Comparison of ENCODE assay signal across 8 mouse cellular contexts in the genomic region with DNA sequence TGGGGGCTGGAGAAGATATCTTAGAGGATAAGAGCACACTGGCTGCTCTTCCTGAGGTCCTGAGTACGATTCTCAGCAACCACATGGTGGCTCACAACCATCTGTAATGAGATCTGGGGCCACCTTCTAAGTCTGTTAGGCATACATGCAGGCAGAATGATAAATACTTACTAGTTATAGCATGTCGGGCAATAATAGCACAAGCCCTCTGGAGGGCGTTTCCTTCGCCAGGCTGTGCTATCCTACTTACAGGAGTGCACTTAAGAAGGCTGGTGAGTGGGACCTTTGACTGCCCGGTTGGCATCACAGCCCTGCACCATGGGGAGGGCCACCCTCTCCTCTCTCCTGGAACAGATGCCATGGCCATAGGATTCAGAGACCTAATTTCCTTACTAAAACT.
DNase-seq lines count a peak whose midpoint lies in the region; ATAC-seq lines count a peak whose summit lies in the region.

No protein-coding gene starts in this region.

- 2% methylated on average over 5 of the region's 5 CpGs for WGBS in neural tube, embryonic 13.5 days

- H3K4me2 ChIP-seq in neural tube, embryonic 13.5 days: peak overlapping the region; percentile 74

- peak overlapping the region; percentile 94 for H3K9ac ChIP-seq in neural tube, embryonic 13.5 days

- H3K27me3 ChIP-seq in neural tube, embryonic 13.5 days: no peaks in the 10 kb centered on the region

- H3K9me3 ChIP-seq in neural tube, embryonic 13.5 days: no peaks in the 10 kb centered on the region

- DNase-seq in left cerebral cortex, postnatal 25 days (ENCODE audit: low spot score in 2 of 2): peak; percentile 44 to 58
- no peak for DNase-seq in left cerebral cortex, adult 11 months (ENCODE audit: low spot score)
- DNase-seq in c-Kit-positive CD71-positive TER-119-positive erythroid progenitor cells, embryonic 14.5 days (ENCODE audit: low spot score): peak; percentile 70
- peak; percentile 57 for DNase-seq in forelimb bud, embryonic 11.5 days (ENCODE audit: low read depth, low spot score)
- peak; percentile 55 for DNase-seq in kidney, adult 11 months
- DNase-seq in lung, adult 18-20 months: peak; percentile 54 to 69
- no peak for DNase-seq in urinary bladder, postnatal 10 days (ENCODE audit: low spot score)

- 0 out of 2 replicates have a peak, but pooled peaks cover 5% of the 10 kb centered on the region for H3K36me3 ChIP-seq in neural tube, embryonic 13.5 days

- H3K4me3 ChIP-seq in neural tube, embryonic 13.5 days: peak overlapping the region; percentile 77

- ATAC-seq in neural tube, embryonic 13.5 days (ENCODE audit: low read depth): peak; percentile 18; the same call in 1 of the 2 replicates

- H3K4me1 ChIP-seq in neural tube, embryonic 13.5 days (replicated peaks): peaks cover 34% of the 10 kb centered on the region

- H3K27ac ChIP-seq in neural tube, embryonic 13.5 days (replicated peaks): peak overlapping the region; percentile 99

- intact Hi-C loops in left cerebral cortex, postnatal 25 days (cut with DNase I): no loop called here

Comparison
In these comparisons a context has a peak if more than half of its experiments do, and no peak if none do; other contexts are left out.
1. DNase-seq: peak in left cerebral cortex, postnatal 25 days (2 of 2), c-Kit-positive CD71-positive TER-119-positive erythroid progenitor cells, embryonic 14.5 days (single experiment), forelimb bud, embryonic 11.5 days (single experiment), kidney, adult 11 months (single experiment) and lung, adult 18-20 months (2 of 2); none in left cerebral cortex, adult 11 months (single experiment) and urinary bladder, postnatal 10 days (single experiment).